Mouse (Mus musculus): ENCODE results near the gene Kcna7.

DNA sequence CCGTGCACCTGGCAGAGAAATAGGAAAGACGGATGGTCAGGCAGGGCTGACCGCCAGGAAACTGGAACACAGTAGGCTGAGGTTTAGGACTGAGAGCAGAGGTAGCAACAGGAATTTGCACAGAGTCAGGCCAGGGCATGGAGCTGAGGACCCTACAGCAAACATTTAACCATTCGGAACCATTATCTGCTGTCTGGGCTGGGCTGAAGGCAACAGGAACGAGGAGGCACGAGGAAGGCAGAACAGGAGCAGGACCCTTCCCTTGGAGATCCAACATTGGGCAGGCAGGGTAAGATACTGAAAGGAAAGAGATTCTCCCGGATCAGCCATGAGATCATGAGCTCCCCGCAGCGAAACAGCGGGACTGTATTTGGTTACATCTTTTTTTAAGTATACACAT, 2.4 kb downstream of the Kcna7 start:
- TF ChIP-seq EP300 (IDR thresholded peaks at IDR 0.05; ENCODE audit: low read depth) = no peak
- TF ChIP-seq CTCF (IDR thresholded peaks at IDR 0.05; ENCODE audit: low read depth) = no peak
